Mouse (Mus musculus): ENCODE measurements around the gene Lrrk2. TPM values are rescaled to one million over a fixed set of nuclear protein-coding genes. Genes with fewer than 3 reads are reported as not detected.
A peak's percentile ranks its signal among the peaks of the same experiment; 100 is the strongest.

Gene Lrrk2
- total RNA-seq (2021): 1 to 10 TPM; 5.3 to 5.9 TPM
- long read RNA-seq, experiment 1, partial matches to known transcripts: 3 of 3 reads
- long read RNA-seq, experiment 1, other reads (novel, unspliced or antisense): 0 of 3 reads
- long read RNA-seq, experiment 2, partial matches to known transcripts: 0 of 1 reads
- long read RNA-seq, experiment 2, other reads (novel, unspliced or antisense): 0 of 1 reads

DNA sequence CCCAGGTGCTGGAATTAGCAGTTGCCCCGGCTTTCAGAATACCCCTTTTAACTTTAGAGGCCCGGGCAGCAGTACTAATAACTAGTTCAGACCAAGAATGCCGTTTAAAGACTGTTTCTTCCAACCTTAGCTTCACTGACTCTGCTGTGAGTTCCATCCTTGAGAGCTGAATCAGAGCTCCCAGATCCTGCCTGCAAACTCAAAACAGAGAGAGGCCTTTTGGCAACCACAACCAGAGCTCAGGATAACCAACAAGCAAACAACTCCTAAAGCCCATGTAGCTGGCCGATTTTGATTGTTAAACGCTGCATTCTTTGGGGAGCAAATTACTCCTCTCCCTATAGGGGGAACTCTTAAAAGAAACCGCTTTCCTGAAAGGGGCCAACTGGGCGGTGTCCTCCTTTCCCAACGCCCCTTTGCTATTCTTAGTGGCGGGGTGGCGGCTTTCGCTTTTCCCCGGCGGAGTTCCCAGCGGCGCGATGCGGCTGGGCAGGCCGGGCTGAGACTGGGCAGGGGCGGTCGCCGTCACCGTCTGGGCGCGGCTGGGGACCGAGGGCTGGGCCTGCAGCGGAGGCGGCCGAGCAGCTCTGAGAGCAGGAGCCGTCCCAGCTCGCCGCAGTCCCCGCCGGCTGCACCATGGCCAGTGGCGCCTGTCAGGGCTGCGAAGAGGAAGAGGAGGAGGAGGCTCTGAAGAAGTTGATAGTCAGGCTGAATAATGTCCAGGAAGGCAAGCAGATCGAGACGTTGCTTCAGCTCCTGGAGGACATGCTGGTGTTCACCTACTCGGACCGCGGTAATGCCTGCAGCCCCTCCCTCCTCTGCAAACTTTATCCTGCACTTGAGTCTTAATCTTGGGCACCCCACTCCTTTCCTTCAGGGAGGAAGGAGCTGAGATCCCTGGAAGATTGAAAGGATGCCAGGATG lies at the start of gene Lrrk2:
TSS of gene Lrrk2 (plus strand) at position 531 of the 924 bp plus-strand sequence.
- intact Hi-C loops (cut with DNase I; ENCODE audit: low total_unique reads): no loop called here

DNA sequence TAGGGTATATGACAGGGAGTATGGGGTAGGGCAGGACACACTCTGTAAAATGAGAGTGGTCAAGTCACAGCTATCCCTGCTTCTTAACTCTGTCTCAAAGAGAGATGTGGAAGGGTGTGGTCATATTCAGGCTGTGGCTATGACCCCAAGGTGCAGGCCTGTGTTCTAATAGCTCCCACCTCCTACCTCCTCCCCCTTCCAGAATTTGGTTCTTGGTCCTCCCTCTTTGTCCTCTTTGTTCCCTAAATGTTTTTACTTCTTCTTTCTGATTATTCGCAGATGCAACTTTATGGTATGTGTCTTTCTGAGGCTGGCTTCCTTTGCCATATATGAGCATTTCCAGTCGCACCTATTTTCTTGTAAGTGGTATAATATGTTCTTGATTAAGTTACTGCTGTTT lies 48.5 kb upstream of the Lrrk2 start:
- no peak for DNase-seq
- intact Hi-C loops (cut with DNase I; ENCODE audit: low total_unique reads): no loop called here

More for the DNA sequence above, at the start of gene Lrrk2:
- peak; percentile 92 for DNase-seq

DNA sequence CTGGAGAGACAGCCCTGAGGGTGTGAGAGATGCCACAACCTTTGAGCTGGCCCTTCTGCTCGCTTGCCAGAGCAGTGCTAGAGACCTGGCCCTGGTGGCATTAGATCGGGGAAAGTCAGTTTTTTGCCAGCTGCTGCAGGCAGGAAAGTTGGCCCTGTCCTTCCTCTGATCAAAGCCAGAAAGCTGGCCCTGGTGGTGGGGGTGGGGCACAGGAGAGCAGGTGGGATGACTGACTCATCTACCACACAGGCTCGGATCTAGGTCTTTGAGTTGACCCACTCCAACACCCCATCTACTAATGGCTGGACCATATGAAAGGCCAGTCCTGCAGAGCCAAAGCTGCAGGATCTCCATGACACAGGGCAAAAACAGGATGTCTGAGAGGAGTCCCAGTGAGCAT lies 43.8 kb upstream of the Lrrk2 start:
- DNase-seq: no peak
- intact Hi-C loops (cut with DNase I; ENCODE audit: low total_unique reads): no loop called here

DNA sequence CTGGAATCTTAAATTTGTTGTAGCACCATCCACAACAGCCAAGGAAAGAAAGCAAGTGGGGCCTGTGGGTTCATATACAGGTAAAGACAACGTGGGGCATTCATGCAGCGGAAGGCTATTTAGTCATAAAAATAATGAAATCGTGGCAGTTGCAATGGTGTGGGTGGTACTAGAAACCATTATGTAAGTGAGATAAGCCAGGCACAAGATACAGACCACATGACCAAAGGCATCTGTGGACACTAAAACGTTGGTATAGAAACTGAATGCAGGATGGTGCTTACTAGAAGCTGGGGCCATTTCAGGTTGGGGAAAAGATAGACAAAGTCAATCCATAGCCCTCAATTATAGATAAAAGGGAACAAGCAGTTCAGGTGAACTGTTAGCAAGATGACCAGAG lies 40.5 kb upstream of the Lrrk2 start:
- intact Hi-C loops (cut with DNase I; ENCODE audit: low total_unique reads): no loop called here
- DNase-seq: no peak

DNA sequence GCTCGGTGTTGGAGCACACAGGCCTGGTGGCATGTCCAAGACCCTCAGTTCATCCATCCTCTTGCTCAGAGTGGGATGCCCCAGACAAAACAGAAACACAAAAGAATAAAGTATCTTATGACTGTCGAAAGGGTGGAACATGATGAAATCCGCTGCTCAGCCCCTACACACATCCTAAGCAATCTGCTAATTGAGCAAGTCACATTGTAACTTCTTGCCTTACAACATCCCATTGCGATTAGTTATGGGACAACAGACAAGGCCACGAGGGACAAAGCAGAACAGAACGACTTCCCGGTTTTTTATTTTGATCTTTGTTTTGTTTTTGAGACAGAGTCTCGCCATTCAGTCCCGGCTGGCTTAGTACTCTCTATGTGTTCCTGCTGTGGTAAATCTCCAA lies 39.9 kb upstream of the Lrrk2 start:
- intact Hi-C loops (cut with DNase I; ENCODE audit: low total_unique reads): no loop called here

DNA sequence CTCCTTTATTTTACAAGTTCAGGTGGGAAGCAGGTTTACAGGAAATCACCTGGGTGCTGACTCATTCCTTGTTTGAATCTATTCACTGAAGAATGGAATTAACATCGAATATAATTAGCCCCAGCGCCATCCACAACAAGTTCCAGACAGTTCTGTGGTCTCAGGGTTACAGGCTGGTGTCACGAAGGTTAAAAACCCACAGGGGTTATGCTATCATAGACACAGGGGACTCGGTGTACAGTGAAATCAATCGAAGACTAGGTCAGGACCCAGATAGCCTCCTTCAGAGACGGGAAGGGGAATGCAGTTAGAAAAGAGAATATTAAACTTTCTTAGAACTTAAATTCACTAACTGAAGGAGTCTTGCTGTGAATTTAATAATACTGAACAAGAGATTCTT lies 39.2 kb upstream of the Lrrk2 start:
- intact Hi-C loops (cut with DNase I; ENCODE audit: low total_unique reads): no loop called here
- DNase-seq: no peak

More for the DNA sequence above, 39.9 kb upstream of the Lrrk2 start:
- DNase-seq: no peak

DNA sequence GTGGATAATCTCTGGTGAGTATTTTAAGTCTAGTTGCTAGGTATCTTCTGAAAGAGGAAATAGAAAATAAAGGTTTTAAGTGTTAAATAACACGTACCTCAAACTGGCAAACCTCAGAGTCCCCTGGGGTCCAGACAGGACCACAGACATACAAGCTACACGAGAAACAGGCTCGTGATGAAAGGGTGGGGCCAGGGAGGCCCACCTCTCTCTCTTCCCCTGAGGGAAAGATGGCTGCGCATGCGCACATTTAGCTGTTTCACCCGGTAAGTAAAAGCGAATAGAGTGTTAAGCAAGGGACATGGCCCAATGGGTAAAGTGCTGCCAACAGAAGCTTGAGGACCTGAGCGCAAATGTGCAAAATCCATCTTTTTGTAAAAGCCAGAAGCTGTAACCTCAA lies 38.7 kb upstream of the Lrrk2 start:
- intact Hi-C loops (cut with DNase I; ENCODE audit: low total_unique reads): no loop called here
- DNase-seq: no peak

DNA sequence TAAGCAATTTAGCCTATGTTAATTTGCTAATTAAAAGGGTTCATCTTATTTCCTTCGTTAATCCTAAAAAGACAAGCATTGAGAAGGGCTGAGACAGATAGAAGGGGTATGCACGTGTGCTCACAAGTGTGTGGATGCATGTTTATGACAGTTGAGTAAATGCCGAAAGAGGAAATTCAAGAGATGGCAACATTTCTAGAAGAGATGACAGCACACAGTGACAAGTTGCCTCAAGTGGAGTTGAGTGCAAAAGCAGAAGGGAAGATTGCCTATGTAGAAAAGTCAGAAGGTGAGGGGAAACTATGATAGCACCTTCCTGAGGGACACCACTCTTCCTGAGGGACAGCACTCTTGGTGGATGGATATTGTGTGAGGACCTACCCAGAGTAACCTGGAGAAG lies 31.3 kb upstream of the Lrrk2 start:
- no peak for DNase-seq
- intact Hi-C loops (cut with DNase I; ENCODE audit: low total_unique reads): no loop called here

DNA sequence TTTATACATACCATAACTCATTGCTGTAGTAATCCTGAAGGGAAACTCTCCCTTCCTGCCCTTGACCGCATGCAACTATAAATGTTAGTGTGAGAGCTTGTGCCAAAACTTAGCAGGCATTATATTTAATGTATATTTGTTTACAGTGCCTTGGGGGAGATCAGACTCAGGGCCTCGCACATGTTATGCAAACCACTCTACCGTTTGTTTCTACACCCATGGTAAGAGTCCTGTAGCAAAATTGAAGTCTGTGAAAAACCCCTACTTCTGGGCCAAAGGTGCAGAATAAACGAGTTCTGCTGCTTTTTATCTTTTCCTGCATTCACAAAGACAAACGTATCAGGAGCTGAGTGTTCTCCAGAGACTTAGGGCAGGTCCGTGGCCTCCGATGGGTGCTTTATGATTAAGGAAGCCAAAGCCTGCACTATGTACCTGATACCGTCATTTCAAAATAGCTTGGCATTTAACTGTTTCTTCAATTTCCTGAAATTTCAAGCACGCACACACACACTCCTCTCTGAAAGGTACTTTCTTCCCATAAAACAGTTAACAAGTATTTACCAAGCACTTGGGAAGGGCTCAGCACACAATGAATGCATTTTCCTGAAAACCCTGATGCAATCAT lies 30.2 kb upstream of the Lrrk2 start:
- no peak for DNase-seq
- intact Hi-C loops (cut with DNase I; ENCODE audit: low total_unique reads): no loop called here

DNA sequence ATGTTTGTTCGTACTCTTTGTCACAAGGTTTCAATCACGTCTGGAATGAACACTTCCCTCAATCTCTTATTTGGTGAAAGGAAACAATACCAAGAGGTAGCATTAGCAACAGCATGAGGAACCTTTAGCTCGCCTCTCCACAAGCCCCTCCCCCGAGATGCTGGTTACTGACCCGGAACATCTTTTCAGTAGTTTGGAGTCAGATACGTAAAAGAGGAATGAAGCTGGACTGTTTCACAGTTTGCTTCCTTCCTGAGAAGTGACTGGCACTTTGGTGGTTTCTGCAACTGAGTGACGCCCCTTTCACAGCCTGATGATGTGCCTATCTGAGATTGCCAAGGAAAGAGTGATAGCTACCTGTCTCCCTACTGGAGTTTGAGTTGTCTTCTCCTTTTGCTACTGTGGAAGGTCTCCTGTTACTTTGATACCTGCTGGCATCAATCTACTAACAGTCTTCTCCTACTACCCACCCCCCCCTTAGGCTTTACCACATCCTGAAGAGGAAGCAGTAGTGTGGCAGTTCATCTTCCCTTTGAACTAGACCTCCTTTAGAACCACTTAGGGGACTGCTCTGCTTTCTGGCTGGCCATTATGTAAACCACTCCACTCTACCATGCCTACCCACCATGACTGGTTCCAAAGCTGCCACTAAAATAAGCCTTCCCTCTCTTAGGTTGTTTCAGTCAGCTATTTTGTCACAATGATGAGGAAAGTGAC lies 29.2 kb upstream of the Lrrk2 start:
- no peak for DNase-seq
- intact Hi-C loops (cut with DNase I; ENCODE audit: low total_unique reads): no loop called here

DNA sequence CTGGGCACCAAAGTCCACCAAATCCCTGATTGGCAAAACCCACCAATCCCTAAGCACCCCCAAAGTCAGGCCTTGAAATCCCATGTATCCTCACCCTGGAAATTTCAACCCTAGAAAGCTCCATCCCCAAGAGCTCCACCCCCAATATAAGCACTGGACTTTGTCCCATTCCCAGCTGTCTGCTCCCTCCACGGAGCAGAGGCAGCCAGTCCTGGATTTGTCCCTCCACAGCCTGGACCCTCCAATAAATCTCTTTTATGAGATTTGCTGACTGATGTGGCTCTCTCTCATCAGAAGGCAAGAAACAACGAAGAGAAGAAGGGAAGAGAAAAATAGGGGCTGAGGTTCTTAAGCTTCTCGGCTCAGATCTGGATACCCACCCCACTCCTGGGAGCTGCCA lies 22.7 kb upstream of the Lrrk2 start:
- intact Hi-C loops (cut with DNase I; ENCODE audit: low total_unique reads): no loop called here
- DNase-seq: no peak

DNA sequence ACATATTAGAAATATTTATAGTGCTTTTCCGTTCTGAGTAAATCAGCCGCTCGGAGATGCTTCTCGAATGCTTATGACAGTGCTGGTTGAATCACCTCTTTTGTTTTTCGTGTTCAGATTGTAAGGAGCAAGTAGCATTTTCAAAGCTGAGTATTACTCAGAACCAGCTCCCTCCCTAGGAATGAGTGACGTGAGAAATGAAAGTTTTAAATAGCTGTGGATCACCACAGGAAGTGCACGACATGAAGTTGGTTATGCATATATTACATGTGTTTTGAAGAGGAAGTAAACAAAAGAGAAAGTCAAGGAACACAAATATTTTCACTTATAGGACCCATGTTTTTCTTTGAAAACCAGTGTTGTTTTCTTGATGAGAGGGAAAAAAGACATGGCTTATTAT lies 21.5 kb upstream of the Lrrk2 start:
- no peak for DNase-seq
- intact Hi-C loops (cut with DNase I; ENCODE audit: low total_unique reads): no loop called here

DNA sequence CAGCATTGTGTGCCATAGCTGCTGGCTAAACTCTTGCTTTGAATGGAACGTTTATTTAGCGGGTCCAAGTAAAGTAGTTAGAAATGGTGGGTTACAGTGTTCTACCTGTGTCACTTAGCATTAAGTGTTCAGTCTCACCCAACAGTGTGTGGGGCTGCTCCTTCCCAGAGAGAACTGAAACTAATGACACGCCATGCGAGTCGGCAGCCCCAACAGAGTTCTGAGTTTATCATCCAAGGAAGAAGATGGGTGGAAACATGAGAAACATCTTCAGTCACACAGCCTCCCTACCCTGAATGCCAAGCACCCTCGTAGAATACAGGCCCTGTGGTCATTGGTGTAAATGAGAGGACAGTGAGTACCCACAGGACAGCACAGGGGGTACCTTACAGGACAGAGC lies 14.7 kb upstream of the Lrrk2 start:
- intact Hi-C loops (cut with DNase I; ENCODE audit: low total_unique reads): no loop called here
- no peak for DNase-seq

DNA sequence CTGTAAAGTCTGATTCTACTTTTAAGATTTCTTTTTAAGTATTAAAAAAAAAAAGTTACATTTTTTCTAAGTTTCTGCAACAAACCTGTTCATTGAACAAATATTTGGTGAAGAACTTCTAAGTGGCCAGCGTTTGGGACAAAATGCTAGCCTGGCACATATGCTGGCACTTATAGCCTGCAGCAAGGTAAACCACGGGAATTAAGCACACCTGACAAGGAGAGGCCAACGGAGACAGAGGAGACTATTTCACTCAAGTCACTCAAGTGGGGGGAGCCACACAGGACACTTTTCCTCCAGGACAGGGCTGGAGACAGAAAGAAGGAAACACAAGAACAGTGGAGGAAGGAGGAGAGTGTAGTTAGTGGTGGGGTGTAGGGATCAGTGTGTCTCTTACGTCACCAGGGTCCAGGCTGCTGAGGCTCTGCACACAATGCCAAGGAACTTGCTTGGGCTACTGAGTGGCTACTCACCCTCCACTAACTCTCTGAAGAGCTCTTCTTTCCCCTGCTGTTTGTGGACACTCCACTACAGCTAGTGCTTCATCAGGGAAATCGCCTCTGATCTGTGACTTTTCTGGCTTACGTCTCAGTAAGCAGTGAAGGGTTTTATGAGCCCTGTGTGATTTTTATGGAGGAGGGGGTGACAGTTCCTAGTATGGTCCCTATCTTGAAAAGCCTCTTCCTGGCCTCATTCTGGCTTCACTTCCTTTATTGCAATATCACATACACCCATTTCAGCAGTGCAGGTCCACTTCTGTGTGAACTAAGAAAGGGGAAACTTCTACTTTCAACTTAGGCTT lies 12.5 kb upstream of the Lrrk2 start:
- intact Hi-C loops (cut with DNase I; ENCODE audit: low total_unique reads): no loop called here
- DNase-seq: no peak

DNA sequence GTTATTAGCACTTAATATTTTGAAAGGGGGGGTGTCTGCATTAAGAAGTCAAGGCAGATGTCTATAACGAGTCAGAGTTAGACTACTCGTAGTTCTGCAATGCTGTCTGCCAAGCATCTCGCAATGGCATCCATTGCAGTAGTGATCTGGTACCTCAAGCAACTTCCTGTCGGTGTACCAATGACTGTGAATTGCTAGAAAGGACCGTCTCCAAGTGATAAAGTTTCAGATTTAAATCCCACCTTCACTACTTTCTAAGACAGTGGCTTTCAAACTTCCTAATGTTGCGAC lies 12.0 kb upstream of the Lrrk2 start:
- DNase-seq: no peak
- intact Hi-C loops (cut with DNase I; ENCODE audit: low total_unique reads): no loop called here

DNA sequence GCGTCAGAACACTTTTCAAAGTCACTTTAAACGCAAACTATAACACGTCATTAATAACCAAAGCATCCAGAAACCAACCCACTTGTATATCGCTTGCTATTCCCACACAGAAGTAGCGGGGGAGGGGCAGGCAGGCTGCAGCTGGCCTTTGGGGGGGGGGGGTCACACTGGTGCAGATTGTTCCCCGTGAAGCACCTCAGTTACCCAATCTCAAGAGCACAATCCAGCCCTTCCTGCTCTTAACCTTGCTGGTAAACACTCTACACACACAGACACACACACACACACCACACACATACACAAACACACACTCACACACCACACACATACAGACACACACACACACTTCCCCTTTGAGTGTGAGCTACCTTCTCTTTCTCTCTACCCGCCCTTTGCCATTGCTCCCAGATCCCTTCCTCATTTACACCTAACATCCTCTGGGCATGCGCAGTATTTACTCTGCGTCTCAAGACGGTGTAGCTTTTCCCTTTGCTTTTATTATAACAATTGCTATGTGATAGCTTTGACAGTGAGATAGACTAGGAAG lies 8.3 kb upstream of the Lrrk2 start:
- no peak for DNase-seq
- intact Hi-C loops (cut with DNase I; ENCODE audit: low total_unique reads): no loop called here

DNA sequence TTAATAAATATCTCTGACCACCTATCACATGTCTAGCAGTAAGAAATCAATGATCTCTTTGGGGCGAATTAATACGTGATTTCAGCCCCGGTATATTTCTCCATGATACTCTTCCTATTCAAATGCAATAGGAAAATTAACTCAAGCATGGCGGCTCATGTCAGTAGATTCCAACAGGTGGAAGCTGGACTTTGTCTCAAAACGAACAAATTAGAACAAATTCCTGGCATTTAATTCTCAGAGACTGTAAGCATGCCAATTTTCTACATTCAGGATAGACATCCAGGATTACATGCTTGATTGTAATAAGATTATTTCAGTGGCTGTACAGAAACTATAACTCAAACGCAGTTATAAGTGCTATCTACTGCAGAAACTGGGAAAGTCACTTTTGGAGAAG lies 7.4 kb upstream of the Lrrk2 start:
- intact Hi-C loops (cut with DNase I; ENCODE audit: low total_unique reads): no loop called here
- no peak for DNase-seq

DNA sequence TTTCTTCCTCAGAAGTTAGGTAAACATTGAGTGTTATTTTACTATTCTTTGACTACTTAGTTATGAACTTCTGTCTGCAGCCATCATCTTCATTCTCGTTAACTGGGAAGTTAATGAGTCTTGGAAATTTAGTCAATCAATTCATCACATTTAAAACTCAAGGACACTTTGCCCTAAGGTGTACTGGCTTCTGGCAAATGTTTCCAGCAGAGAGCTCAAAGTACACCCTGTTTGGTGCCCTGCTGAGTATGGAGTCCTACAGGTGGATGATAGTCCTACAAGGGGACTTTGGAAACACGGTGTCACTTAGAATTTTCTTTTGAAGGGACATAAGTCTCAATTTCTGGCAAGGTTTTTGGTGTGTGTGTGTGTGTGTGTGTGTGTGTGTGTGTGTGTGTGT lies 1.8 kb upstream of the Lrrk2 start:
- intact Hi-C loops (cut with DNase I; ENCODE audit: low total_unique reads): no loop called here
- DNase-seq: no peak

DNA sequence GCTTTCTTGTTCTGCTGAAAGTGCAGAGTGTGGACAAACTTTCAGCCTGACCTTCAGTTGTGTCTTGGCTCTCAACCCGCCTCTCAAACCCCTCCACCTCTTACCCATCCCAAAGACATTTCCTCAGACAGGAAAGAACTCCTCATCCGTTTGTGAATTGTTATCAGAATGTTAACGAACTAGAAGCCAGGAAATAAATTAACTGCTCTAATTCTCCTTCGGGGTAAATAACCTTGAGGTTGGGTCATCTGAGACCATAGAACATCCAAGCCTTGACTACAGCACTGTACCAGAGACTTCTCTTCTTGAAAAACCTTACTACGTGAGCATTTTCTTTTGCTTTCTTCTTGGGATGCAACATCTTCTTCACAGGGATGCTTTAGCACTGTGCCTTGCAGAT lies 988 bp upstream of the Lrrk2 start:
- intact Hi-C loops (cut with DNase I; ENCODE audit: low total_unique reads): no loop called here

DNA sequence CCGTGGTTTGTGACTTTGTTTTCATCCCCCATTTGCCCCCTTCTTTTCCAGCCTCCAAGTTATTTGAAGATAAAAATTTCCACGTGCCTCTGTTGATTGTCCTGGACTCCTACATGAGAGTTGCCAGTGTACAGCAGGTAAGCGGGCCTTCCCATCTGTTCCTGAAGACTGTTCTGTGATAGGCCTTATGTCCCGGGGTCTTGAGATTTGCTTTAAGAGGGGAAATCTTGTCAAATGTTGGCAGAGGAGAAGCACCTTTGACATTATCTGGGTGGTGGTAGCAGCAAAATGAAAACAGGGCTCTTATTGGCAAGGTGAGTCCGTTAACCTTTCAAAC lies 562 bp downstream of the Lrrk2 start:
- no peak for DNase-seq
- intact Hi-C loops (cut with DNase I; ENCODE audit: low total_unique reads): no loop called here

More for the DNA sequence above, 988 bp upstream of the Lrrk2 start:
- DNase-seq: no peak

Measured in gastrocnemius, postnatal 14 days (tissue).